12 mouse cellular contexts compared by ENCODE assay signal in the genomic region with DNA sequence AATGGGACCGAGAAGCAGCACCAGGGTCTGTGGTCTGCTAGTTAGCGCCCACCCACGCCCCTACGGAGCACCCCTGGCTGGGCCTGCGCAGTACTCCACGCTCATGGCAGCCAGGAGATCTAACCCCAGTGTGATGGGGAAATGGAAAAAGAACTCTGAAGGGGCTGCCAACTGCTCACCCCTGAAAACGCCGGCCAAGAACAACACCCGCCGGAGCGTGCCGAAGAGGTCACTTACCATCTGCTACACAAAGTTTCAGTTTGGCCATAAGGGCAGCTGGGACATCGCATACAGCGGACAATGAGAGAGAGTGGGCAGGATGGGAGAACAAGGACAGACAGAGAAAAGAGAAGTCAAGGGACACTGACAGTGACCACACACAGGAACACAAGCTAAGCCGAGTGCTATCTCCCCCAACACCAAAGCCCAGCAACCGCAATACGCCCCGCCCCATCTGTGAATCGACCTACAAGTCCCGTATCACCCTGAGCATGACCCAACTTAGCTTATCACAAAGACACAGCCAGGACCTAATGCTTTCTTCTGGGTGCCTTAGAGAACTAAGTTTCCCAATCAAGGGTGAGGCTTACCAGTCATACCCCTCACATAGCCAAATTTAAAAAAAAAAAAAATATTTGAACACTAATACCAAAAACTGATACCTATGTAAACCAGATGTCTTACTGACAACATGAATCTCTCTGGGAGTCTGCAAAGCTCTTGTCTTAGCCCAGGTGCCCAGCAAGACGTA. TPM values are rescaled to one million over a fixed set of nuclear protein-coding genes. Genes with fewer than 3 reads are reported as not detected.
DNase-seq lines count a peak whose midpoint lies in the region; ATAC-seq lines count a peak whose summit lies in the region.
"Had no signal": no experiment of that assay in that cellular context is flagged by ENCODE, and none has a peak within 500 bp of the region (broad histone marks: within the 10 kb centered on the region; RNA-seq: fewer than 3 reads in every experiment).

No protein-coding gene starts in this region.

- ATAC-seq in kidney, embryonic 15.5 days (replicated peaks; ENCODE audit: low FRiP score), result peak; percentile 87
- ATAC-seq: forebrain, embryonic 16.5 days; Patski had no signal

- H3K9ac ChIP-seq in kidney, embryonic 15.5 days, result no peak overlapping the region
- H3K9ac ChIP-seq: neural tube, embryonic 13.5 days had no signal

- peaks cover 35% of the 10 kb centered on the region for H3K4me1 ChIP-seq in kidney, embryonic 15.5 days

- peaks cover 45% of the 10 kb centered on the region for H3K36me3 ChIP-seq in kidney, embryonic 15.5 days

- WGBS in kidney, embryonic 15.5 days, result 63% methylated on average over 21 of the region's 21 CpGs

- H3K9me3 ChIP-seq in kidney, embryonic 15.5 days (replicated peaks), result no peaks in the 10 kb centered on the region
- H3K9me3 ChIP-seq: neural tube, embryonic 13.5 days had no signal

- no peak overlapping the region for H3K4me3 ChIP-seq in kidney, embryonic 15.5 days (replicated peaks)
- H3K4me3 ChIP-seq: neural tube, embryonic 13.5 days had no signal

- DNase-seq in kidney, adult 8-10 months, result no peak
- DNase-seq in c-Kit-negative CD71-positive TER-119-positive erythroid progenitor cells, embryonic 14.5 days (ENCODE audit: low read depth, low spot score), result peak; percentile 95
- peak; percentile 97 for DNase-seq in liver
- DNase-seq in spleen, postnatal 36 days (ENCODE audit: low spot score in 2 of 2), result peak; percentile 68 to 88
- no peak for DNase-seq in kidney, postnatal 10 days
- no peak for DNase-seq in adrenal gland, adult 2 months
- no peak for DNase-seq in cerebellum, adult 9-11 months
- DNase-seq: cerebellum, adult 11-12 months had no signal

- H3K27ac ChIP-seq in kidney, embryonic 15.5 days, result 0 out of 2 replicates have a peak overlapping the region, but pooled peaks have one; percentile 32
- H3K27ac ChIP-seq: neural tube, embryonic 13.5 days had no signal

- H3K4me2 ChIP-seq in kidney, embryonic 15.5 days, result no peak overlapping the region
- H3K4me2 ChIP-seq: neural tube, embryonic 13.5 days had no signal

- no peaks in the 10 kb centered on the region for H3K27me3 ChIP-seq in kidney, embryonic 15.5 days
- H3K27me3 ChIP-seq: neural tube, embryonic 13.5 days; Patski had no signal

RNA-seq across cellular contexts. Expression of gene Vangl1, which starts 38.8 kb away (rescaled TPM):
- 19.6 and 23.5 TPM in 2 replicates for polyA plus RNA-seq in kidney, embryonic 15.5 days (2015; fragmentation: Nextera tagmentation; extraction: Ambion mirVana)
- 10 to 100 TPM; 33.2 to 33.4 TPM for total RNA-seq in adrenal gland, adult 2 months (2021)
- 19.4 and 27.3 TPM in 2 replicates for polyA plus RNA-seq in adrenal gland, adult 2 months (2012; rRNA removed)

Comparison
In these comparisons a context has a peak if more than half of its experiments do, and no peak if none do; other contexts are left out.
1. DNase-seq: peak in c-Kit-negative CD71-positive TER-119-positive erythroid progenitor cells, embryonic 14.5 days (single experiment), liver (single experiment) and spleen, postnatal 36 days (2 of 2); none in kidney, adult 8-10 months (0 of 2), kidney, postnatal 10 days (single experiment), adrenal gland, adult 2 months (single experiment) and cerebellum, adult 9-11 months (single experiment).